Mouse (Mus musculus): ENCODE measurements around the gene Ly6g5b.

GRCm38 (mm10) chr17:35125578-35125977, 10.3 kb upstream of the Ly6g5b start:
- TF ChIP-seq POLR2A (IDR thresholded peaks at IDR 0.05; ENCODE audit: borderline replicate concordance, low read depth, low read length) (no peak), CTCF (IDR thresholded peaks at IDR 0.05; ENCODE audit: low read depth, low read length) (no peak)
